Mouse (Mus musculus): Measurements from ENCODE around the gene Igsf21.
A peak's percentile ranks its signal among the peaks of the same experiment; 100 is the strongest.

DNA sequence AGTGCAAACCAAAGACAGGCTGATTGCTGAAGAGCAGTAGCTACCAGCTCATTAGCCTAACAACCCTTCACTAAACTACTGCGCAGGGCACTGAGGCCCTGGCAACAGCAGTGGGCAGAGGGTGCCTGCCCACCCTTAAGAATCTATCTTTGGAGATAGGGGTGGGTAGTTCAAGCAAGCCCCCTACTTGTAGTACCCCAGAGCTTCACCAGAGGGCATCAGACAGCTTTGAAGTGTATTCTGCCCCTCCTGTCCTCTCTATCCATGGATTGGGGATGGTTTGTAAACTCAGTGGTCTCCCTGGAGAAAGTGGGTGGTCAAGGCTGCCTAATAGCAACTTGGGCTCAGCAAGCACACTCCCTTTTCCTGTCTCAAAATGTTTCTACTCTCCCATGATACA, 146.4 kb downstream of the Igsf21 start:
- peak; percentile 36 for TF ChIP-seq CTCF (IDR thresholded peaks at IDR 0.05; ENCODE audit: low read depth)
- no peak for TF ChIP-seq EP300 (IDR thresholded peaks at IDR 0.05; ENCODE audit: low read depth)
